Mouse (Mus musculus) intestine, embryonic 16.5 days (tissue): Measurements from ENCODE around the gene Rbm33. TPM values are rescaled to one million over a fixed set of nuclear protein-coding genes. Genes with fewer than 3 reads are reported as not detected.

Source experiments
- ATAC-seq: fragments of 200-750 bp; cut with Nextera tagmentation; 2 replicates; pipeline ENCODE4 v1.8.0; 2017; ENCODE audit warnings: moderate TSS enrichment, moderate library complexity
- H3K27ac ChIP-seq: fragments of 300-500 bp; sonication (generic); 2 replicates; pipeline ENCODE4 v1.5.1; 2014; ENCODE audit warnings: mild to moderate bottlenecking, low read length
- H3K27me3 ChIP-seq: fragments of 300-500 bp; sonication (generic); replicated peaks from 2 replicates; pipeline ENCODE4 v1.6.1; 2014; ENCODE audit warnings: low read length, control low read depth, mixed read lengths; ENCODE audit not compliant: control insufficient read depth, insufficient read depth
- H3K36me3 ChIP-seq: fragments of 300-500 bp; sonication (generic); 2 replicates; pipeline ENCODE4 v1.6.1; 2014; ENCODE audit warnings: low read length, control low read depth; ENCODE audit not compliant: control insufficient read depth, insufficient read depth
- H3K4me1 ChIP-seq: fragments of 300-500 bp; sonication (generic); 2 replicates; pipeline ENCODE4 v1.6.1; 2014; ENCODE audit warnings: low read length, control low read depth, mixed read lengths; ENCODE audit not compliant: control insufficient read depth, insufficient read depth
- H3K4me2 ChIP-seq: fragments of 300-500 bp; sonication (generic); 2 replicates; pipeline ENCODE4 v1.6.1; 2014; ENCODE audit warnings: low read depth, low read length, control low read depth
- H3K4me3 ChIP-seq: fragments of 300-500 bp; sonication (generic); 2 replicates; pipeline ENCODE4 v1.5.1; 2014; ENCODE audit warnings: mild to moderate bottlenecking, low read length
- H3K9ac ChIP-seq: fragments of 300-500 bp; sonication (generic); 2 replicates; pipeline ENCODE4 v1.6.1; 2014; ENCODE audit warnings: low read depth, low read length
- H3K9me3 ChIP-seq: fragments of 300-500 bp; sonication (generic); 2 replicates; pipeline ENCODE4 v1.6.1; 2016; ENCODE audit warnings: low read length, control low read depth; ENCODE audit not compliant: control insufficient read depth
- WGBS: fragments of 180-500 bp; shearing (Covaris S2); extraction: QIAGEN DNeasy Blood & Tissue Kit; methylation state at CpG from one replicate; pipeline ENCODE4 v1.1.7; 2014; 5-methylcytosine and 5-hydroxymethylcytosine counted together
- polyA plus RNA-seq: library from polyadenylated mRNA; unstranded; fragments of >200 nt; fragmentation: Nextera tagmentation; extraction: Ambion mirVana; gene quantifications from 2 replicates; pipeline ENCODE4 v1.2.1, GENCODE M21; 2015

Gene Rbm33
- polyA plus RNA-seq, 1 experiment from 2014 or later: 6.5 TPM

DNA sequence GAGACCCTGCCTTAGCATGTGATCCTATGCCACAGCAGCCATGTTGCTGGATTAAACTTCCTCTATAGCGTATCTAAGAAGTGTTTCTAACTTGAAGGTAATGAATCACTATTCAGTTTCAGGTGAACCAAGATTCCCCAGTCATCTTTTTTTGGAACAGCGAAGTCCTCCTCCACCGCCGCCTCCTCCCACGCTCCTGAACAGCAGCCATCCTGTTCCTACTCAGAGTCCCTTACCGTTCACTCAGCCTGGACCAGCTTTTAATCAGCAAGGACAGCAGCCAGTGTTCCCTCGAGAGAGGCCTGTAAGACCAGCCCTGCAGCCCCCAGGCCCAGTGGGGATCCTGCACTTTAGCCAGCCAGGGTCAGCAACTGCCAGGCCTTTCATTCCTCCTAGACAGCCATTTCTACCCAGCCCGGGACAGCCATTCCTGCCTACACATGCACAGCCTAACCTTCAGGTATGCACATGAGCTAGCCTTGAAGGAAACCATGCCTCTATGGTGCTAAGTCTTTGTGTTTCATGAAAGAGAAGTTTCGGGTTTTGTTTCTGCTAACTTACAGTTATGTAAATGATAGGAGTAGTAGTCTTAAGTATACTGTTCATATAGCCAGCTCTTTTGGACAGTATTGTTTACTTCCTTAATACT is 70.7 kb downstream of the Rbm33 start:
- 83% methylated on average over 9 of the region's 9 CpGs for WGBS
- H3K4me1 ChIP-seq: no peaks in the 10 kb centered on the region
- no peak overlapping the region for H3K9ac ChIP-seq
- no peak; the same call in 1 of the 2 replicates for ATAC-seq
- H3K9me3 ChIP-seq: no peaks in the 10 kb centered on the region
- H3K4me3 ChIP-seq: no peak overlapping the region
- H3K4me2 ChIP-seq: no peak overlapping the region
- H3K36me3 ChIP-seq: peaks cover 13% of the 10 kb centered on the region
- H3K27ac ChIP-seq: no peak overlapping the region
- no peaks in the 10 kb centered on the region for H3K27me3 ChIP-seq

DNA sequence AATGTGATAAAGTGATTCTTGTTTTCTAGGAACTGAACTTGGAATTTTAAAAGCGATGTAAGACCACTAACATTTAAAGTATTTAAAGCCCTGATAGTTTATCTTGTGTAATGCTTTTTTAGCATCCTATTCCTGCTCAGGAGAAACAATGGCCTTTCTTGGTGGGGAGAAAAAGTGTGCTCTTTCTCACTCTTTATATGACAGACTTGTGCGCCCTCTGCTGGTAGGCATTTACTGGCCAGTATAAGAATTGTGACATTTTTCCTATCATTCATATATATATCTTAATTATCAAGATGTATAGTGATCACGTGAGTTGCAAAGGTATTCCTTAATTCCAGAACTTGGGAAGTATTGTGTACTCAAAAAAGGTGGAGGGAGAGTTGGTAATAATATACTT is 71.3 kb downstream of the Rbm33 start:
- ATAC-seq: no peak
- no peak overlapping the region for H3K9ac ChIP-seq
- WGBS: 55% methylated on average over 3 of the region's 3 CpGs
- H3K36me3 ChIP-seq: peaks cover 13% of the 10 kb centered on the region
- H3K4me2 ChIP-seq: no peak overlapping the region
- H3K27me3 ChIP-seq: no peaks in the 10 kb centered on the region
- no peaks in the 10 kb centered on the region for H3K9me3 ChIP-seq
- H3K27ac ChIP-seq: no peak overlapping the region
- no peaks in the 10 kb centered on the region for H3K4me1 ChIP-seq
- no peak overlapping the region for H3K4me3 ChIP-seq

DNA sequence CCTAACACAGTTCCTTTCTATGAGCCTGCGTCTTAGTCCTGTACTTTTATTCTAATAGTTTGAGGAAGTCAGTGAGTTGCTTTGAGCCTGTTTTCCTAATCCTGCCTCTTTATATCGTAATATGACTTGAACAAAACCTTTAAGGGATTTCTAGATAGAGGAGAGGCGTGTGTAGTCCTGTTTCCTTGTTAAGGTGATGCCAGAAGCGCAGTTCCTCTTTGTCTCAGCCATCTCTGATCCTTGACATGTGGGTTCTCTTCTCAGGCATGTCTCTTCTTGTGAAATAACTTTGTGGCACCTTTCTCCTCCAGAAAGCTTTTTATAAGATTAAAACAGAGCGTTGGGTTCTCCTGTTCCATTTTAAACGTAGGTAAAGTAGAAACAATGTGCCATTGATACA is 73.3 kb downstream of the Rbm33 start:
- no peak for ATAC-seq
- 96% methylated on average over 6 of the region's 6 CpGs for WGBS
- Histone ChIP-seq H3K9ac (no peak overlapping the region), H3K4me3 (no peak overlapping the region), H3K9me3 (no peaks in the 10 kb centered on the region), H3K4me1 (no peaks in the 10 kb centered on the region), H3K27ac (no peak overlapping the region), H3K27me3 (no peaks in the 10 kb centered on the region), H3K36me3 (peaks cover 17% of the 10 kb centered on the region), H3K4me2 (no peak overlapping the region)

DNA sequence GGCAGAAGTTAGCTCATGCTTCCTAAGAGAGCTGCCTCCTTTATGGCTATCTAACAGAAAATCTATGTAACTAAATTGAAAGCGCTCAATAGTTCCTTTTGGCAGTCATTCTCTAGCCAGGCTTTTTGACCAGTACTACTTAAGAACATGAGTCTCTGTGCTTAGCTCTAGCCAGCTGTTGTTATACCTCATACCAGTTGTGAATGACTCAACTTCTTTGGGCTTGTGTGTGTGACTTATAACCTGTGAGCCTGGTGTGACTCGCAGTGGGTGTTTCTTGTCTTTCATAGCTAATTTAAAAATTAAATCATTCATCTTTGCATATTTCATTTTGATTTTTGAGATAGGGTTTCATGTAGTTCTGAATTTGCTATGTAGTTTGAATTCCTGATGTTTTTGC is 80.4 kb downstream of the Rbm33 start:
- Histone ChIP-seq H3K4me2 (no peak overlapping the region), H3K27me3 (no peaks in the 10 kb centered on the region), H3K4me3 (no peak overlapping the region), H3K4me1 (peaks cover 18% of the 10 kb centered on the region), H3K36me3 (peaks cover 7% of the 10 kb centered on the region), H3K9me3 (no peaks in the 10 kb centered on the region), H3K27ac (no peak overlapping the region), H3K9ac (no peak overlapping the region)
- 95% methylated on average over 2 of the region's 2 CpGs for WGBS
- ATAC-seq: no peak

DNA sequence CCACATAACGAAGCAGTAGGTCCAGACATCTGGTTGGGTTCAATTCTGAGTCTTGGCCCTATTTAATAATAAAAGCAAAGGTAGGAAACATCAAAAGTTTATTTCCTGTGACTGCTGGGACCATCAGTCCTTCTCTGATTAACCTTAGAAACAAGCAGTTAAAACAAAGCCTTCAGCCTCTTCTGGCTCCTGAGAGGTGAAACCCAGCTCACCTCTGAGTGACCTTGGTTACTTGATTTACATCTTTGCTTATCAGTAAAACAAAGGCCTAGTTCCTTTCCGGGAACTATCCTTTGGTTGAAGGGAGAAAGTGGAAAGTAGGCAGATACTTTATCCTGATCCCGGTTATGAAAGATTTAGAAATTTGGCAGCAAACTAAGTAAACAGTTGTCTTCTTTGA is 81.8 kb downstream of the Rbm33 start:
- H3K27me3 ChIP-seq: no peaks in the 10 kb centered on the region
- peak overlapping the region; percentile 77 for H3K27ac ChIP-seq
- peaks cover 21% of the 10 kb centered on the region for H3K4me1 ChIP-seq
- peaks cover 7% of the 10 kb centered on the region for H3K36me3 ChIP-seq
- 36% methylated on average over 3 of the region's 3 CpGs for WGBS
- H3K9ac ChIP-seq: no peak overlapping the region
- no peak overlapping the region for H3K4me2 ChIP-seq
- ATAC-seq: no peak
- H3K4me3 ChIP-seq: no peak overlapping the region
- no peaks in the 10 kb centered on the region for H3K9me3 ChIP-seq

DNA sequence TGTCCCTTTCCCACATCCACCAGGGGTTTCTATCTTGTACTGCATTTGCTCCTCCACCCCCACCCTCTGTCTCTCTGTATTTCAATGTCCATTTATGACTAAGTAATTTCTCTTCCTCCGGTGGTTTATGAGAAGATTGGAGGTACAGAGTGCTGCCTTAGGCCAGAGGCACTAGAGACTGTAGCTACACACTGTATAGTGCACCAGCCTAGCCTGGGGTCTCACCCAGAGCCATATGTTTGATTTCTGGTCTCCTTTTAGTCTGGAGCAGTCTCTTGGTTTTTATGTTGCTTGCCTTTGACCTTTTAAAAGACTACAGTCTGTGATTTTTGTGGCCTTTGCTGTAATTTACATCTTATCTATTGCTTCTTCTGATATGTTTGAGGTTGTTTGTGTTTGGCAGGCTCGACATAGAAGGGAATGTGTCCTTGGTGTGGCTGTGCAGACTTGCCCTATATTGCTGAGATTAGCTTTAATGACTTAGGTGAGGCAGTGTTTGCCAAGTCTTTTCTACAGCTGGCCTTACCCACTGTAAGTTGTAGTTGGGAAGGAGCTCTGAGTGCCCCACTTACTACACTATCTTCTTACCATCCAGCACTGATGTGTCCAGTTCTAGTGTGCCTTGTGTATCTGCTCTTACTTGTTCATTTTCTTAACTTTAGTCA is 82.7 kb downstream of the Rbm33 start:
- ATAC-seq: peak; percentile 93
- peaks cover 23% of the 10 kb centered on the region for H3K4me1 ChIP-seq
- H3K9me3 ChIP-seq: no peaks in the 10 kb centered on the region
- H3K4me2 ChIP-seq: no peak overlapping the region
- no peaks in the 10 kb centered on the region for H3K27me3 ChIP-seq
- WGBS: 52% methylated on average over 2 of the region's 2 CpGs
- H3K36me3 ChIP-seq: peaks cover 3% of the 10 kb centered on the region
- H3K27ac ChIP-seq: peak overlapping the region; percentile 77
- H3K9ac ChIP-seq: no peak overlapping the region
- no peak overlapping the region for H3K4me3 ChIP-seq

DNA sequence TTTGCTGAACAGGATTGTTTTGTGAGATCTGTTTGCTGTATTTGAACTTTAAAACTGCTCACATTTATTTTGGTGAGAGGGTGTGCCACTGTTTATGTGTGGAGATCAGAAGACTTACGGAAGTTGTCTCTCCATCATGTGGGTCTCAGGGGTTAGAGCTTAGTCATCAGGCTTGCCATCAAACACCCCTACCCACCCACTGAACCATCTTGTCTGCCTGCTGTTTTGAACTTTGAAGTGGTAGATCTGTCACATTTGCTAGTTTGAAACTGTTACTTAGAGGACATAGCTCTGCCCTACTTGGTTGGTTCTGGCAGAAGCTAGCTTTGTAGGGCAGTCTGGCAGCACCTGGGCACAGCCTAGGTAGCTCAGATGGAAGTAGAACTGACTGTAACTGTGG is 85.8 kb downstream of the Rbm33 start:
- no peak overlapping the region for H3K4me2 ChIP-seq
- H3K9me3 ChIP-seq: no peaks in the 10 kb centered on the region
- H3K36me3 ChIP-seq: no peaks in the 10 kb centered on the region
- no peak overlapping the region for H3K9ac ChIP-seq
- H3K27ac ChIP-seq: no peak overlapping the region
- H3K4me1 ChIP-seq: peaks cover 31% of the 10 kb centered on the region
- H3K4me3 ChIP-seq: no peak overlapping the region
- WGBS: 81% methylated on average over 1 of the region's 1 CpGs
- no peaks in the 10 kb centered on the region for H3K27me3 ChIP-seq
- ATAC-seq: no peak

DNA sequence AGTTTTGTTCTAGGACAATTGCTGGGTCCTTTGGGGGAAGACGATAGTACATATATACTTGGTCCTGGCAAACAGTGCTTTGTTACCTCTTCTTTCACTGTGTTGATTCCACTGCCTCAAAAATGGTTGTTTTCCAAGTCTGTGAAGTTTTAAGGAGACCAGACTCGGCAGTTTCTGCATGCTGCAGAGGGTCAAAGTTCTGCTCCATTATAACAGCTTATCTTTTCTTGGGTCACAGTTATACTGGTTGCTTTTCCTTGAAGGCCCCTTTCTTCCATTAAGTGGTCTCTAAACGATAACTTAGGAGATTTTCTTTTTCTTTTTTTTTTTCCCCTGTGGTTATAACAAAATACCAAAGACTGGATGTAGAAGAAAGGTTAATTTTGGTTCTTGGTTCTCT is 89.7 kb downstream of the Rbm33 start:
- H3K9ac ChIP-seq: no peak overlapping the region
- H3K9me3 ChIP-seq: no peaks in the 10 kb centered on the region
- H3K27me3 ChIP-seq: no peaks in the 10 kb centered on the region
- H3K27ac ChIP-seq: peak overlapping the region; percentile 53
- whole genome bisulfite sequencing: 65% methylated on average over 3 of the region's 3 CpGs
- H3K4me2 ChIP-seq: peak overlapping the region; percentile 8
- H3K4me1 ChIP-seq: peaks cover 14% of the 10 kb centered on the region; the same call in 1 of the 2 replicates
- no peak overlapping the region for H3K4me3 ChIP-seq
- H3K36me3 ChIP-seq: 0 out of 2 replicates have a peak, but pooled peaks cover 4% of the 10 kb centered on the region
- ATAC-seq: peak; percentile 68

DNA sequence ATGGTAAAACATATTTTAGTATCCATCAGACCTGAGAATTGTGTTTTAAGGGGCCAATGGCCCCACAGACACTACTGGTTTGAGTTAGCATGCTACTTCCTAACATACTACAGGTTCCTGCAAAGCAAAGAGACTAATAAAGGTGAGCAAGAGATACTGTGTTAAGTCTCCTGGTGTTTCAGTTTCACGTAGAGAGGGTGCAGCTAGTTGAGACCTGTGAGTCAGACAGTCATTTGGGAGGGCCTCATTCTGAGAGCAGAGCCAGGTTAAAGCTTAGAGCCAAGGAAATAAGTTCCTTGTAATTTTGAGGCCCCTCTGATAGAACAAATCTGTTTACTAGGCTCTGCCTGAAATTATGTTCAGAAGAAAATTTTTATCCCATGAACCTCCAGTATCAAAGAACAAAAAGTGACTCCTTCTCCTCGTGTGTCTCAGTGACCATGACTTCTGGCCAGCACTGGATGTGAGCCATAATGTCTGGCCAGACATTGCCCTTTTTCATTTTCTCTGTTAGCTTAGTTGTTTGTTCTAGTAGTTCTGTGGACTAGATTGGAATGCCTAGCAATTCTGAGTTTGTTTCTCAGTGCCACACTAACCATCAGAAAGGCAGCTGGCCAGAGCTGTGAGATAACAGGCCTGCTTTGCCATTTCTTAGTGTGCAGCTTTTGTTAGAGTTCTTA is 95.2 kb downstream of the Rbm33 start:
- peaks cover 18% of the 10 kb centered on the region for H3K36me3 ChIP-seq

More for the DNA sequence above, 95.2 kb downstream of the Rbm33 start:
- Histone ChIP-seq H3K27ac (no peak overlapping the region), H3K4me1 (peaks cover 5% of the 10 kb centered on the region; the same call in 1 of the 2 replicates), H3K4me2 (no peak overlapping the region), H3K27me3 (no peaks in the 10 kb centered on the region), H3K9ac (no peak overlapping the region), H3K4me3 (no peak overlapping the region), H3K9me3 (no peaks in the 10 kb centered on the region)
- 74% methylated on average over 2 of the region's 2 CpGs for WGBS
- peak; percentile 51; the same call in 1 of the 2 replicates for ATAC-seq
